Mouse (Mus musculus): ENCODE results near the gene Myo3a. TPM values are rescaled to one million over a fixed set of nuclear protein-coding genes. Genes with fewer than 3 reads are reported as not detected.
"Not testable (repeated sequence)": the region's sequence is repeated elsewhere in the genome, so short reads cannot be mapped to it uniquely, and the experiment has no call there.

The Myo3a gene
- polyA plus RNA-seq, 1 experiment from 2014 or later = not detected

DNA sequence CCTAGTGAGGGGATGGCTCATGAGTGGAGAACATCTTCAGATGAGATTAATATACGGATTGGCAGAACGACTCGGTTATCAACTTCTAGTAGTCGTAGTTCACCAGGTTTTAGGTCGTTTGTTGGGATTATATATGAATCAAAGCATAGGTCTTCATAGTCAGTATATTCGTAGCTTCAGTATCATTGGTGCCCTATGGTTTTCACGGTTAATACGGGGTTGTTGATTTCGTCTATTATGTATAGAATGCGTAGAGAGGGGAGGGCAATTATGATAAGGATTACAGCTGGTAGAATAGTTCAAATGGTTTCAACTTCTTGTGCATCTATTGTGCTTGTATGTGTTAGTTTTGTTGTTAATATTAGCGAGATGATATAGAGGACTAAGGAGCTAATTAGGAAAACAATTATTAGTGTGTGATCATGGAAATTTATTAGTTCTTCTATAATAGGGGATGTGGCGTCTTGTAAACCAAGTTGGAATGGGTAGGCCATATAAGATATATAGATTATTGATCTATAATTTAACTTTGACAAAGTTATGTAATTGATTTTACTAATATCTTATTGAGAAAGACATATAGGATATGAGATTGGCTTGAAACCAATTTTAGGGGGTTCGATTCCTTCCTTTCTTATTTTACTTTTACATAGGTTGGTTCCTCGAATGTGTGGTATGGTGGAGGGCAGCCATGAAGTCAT lies 360.3 kb downstream of the Myo3a start:
- H3K9ac ChIP-seq; H3K36me3 ChIP-seq; H3K9me3 ChIP-seq; H3K27ac ChIP-seq; H3K4me1 ChIP-seq (replicated peaks); H3K4me3 ChIP-seq (replicated peaks); H3K27me3 ChIP-seq (replicated peaks); H3K4me2 ChIP-seq (replicated peaks): not testable (repeated sequence)
- WGBS = 80% methylated on average over 14 of the region's 14 CpGs
- ATAC-seq = peak; percentile 87

GRCm38 (mm10) chr2:22588170-22588541 lies 360.9 kb downstream of the Myo3a start:
- not testable (repeated sequence) for H3K4me3 ChIP-seq (replicated peaks); H3K9ac ChIP-seq; H3K4me1 ChIP-seq (replicated peaks); H3K36me3 ChIP-seq; H3K27ac ChIP-seq; H3K9me3 ChIP-seq; H3K4me2 ChIP-seq (replicated peaks); H3K27me3 ChIP-seq (replicated peaks)
- 81% methylated on average over 5 of the region's 5 CpGs for WGBS
- ATAC-seq = peak; percentile 55

GRCm38 (mm10) chr2:22588673-22589381 lies 361.5 kb downstream of the Myo3a start:
- not testable (repeated sequence) for H3K9ac ChIP-seq; H3K4me1 ChIP-seq (replicated peaks); H3K4me2 ChIP-seq (replicated peaks); H3K36me3 ChIP-seq; H3K9me3 ChIP-seq; H3K27ac ChIP-seq; H3K4me3 ChIP-seq (replicated peaks); H3K27me3 ChIP-seq (replicated peaks)
- 68% methylated on average over 12 of the region's 12 CpGs for WGBS
- ATAC-seq = peak; percentile 94

- H3K9me3 ChIP-seq; H3K27me3 ChIP-seq (replicated peaks); H3K4me1 ChIP-seq (replicated peaks); H3K4me3 ChIP-seq (replicated peaks); H3K9ac ChIP-seq; H3K27ac ChIP-seq; H3K36me3 ChIP-seq; H3K4me2 ChIP-seq (replicated peaks): not testable (repeated sequence)
- peak; percentile 94 for ATAC-seq
- WGBS = 85% methylated on average over 16 of the region's 17 CpGs
Measured at GRCm38 (mm10) chr2:22589382-22590205, 362.3 kb downstream of the Myo3a start.

- Histone ChIP-seq H3K9me3 (no peaks in the 10 kb centered on the region), H3K4me2 (replicated peaks) (no peak overlapping the region), H3K27me3 (replicated peaks) (no peaks in the 10 kb centered on the region), H3K4me1 (replicated peaks) (no peaks in the 10 kb centered on the region), H3K27ac (no peak overlapping the region), H3K36me3 (no peaks in the 10 kb centered on the region), H3K9ac (no peak overlapping the region), H3K4me3 (replicated peaks) (no peak overlapping the region)
- ATAC-seq = no peak
Measured at GRCm38 (mm10) chr2:22590206-22590490, 362.8 kb downstream of the Myo3a start.

DNA sequence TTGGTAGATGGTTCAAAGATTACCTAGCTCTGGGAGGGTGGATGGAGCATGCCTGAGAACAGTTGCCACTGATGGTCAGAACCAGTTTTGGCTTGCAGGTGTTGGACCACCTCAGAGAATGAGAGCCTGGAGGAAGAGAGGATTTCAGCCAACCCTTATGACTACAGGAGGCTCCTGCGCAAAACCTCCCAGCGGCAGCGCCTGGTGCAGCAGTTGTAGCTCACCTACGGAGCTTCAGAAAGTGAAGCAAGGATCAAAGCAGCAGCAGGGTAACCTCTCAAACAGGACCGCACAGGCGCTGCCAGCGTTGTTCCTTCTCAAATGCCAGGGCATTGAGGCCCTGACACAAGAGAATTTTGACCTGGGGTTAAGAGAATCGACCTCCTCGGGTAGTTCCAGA lies 390.6 kb downstream of the Myo3a start:
- Histone ChIP-seq H3K4me2 (replicated peaks) (no peak overlapping the region), H3K9me3 (no peaks in the 10 kb centered on the region), H3K4me1 (replicated peaks) (peaks cover 12% of the 10 kb centered on the region), H3K4me3 (replicated peaks) (no peak overlapping the region), H3K9ac (no peak overlapping the region), H3K36me3 (no peaks in the 10 kb centered on the region), H3K27me3 (replicated peaks) (peaks cover 46% of the 10 kb centered on the region), H3K27ac (no peak overlapping the region)
- WGBS = 4% methylated on average over 9 of the region's 9 CpGs
- no peak for ATAC-seq

GRCm38 (mm10) chr2:22619416-22619815 lies 392.1 kb downstream of the Myo3a start:
- peaks cover 56% of the 10 kb centered on the region for H3K27me3 ChIP-seq (replicated peaks)
- H3K4me3 ChIP-seq (replicated peaks) = no peak overlapping the region
- no peak for ATAC-seq
- H3K4me1 ChIP-seq (replicated peaks) = peaks cover 19% of the 10 kb centered on the region
- no peaks in the 10 kb centered on the region for H3K9me3 ChIP-seq
- H3K4me2 ChIP-seq (replicated peaks) = no peak overlapping the region
- no peak overlapping the region for H3K9ac ChIP-seq
- 3% methylated on average over 12 of the region's 12 CpGs for WGBS
- H3K36me3 ChIP-seq = no peaks in the 10 kb centered on the region
- no peak overlapping the region for H3K27ac ChIP-seq

GRCm38 (mm10) chr2:22620030-22620429 lies 392.7 kb downstream of the Myo3a start:
- no peaks in the 10 kb centered on the region for H3K9me3 ChIP-seq
- H3K27ac ChIP-seq = no peak overlapping the region
- H3K4me3 ChIP-seq (replicated peaks) = no peak overlapping the region
- no peak overlapping the region for H3K9ac ChIP-seq
- no peak overlapping the region for H3K4me2 ChIP-seq (replicated peaks)
- H3K36me3 ChIP-seq = no peaks in the 10 kb centered on the region
- peaks cover 60% of the 10 kb centered on the region for H3K27me3 ChIP-seq (replicated peaks)
- ATAC-seq = no peak
- 2% methylated on average over 6 of the region's 6 CpGs for WGBS
- peaks cover 19% of the 10 kb centered on the region for H3K4me1 ChIP-seq (replicated peaks)

GRCm38 (mm10) chr2:22620534-22620933 lies 393.2 kb downstream of the Myo3a start:
- ATAC-seq = no peak
- no peaks in the 10 kb centered on the region for H3K9me3 ChIP-seq
- WGBS = 6% methylated on average over 7 of the region's 7 CpGs
- no peak overlapping the region for H3K9ac ChIP-seq
- peaks cover 65% of the 10 kb centered on the region for H3K27me3 ChIP-seq (replicated peaks)
- no peak overlapping the region for H3K4me3 ChIP-seq (replicated peaks)
- H3K4me2 ChIP-seq (replicated peaks) = no peak overlapping the region
- H3K36me3 ChIP-seq = no peaks in the 10 kb centered on the region
- peaks cover 19% of the 10 kb centered on the region for H3K4me1 ChIP-seq (replicated peaks)
- no peak overlapping the region for H3K27ac ChIP-seq

GRCm38 (mm10) chr2:22620978-22621827 lies 393.9 kb downstream of the Myo3a start:
- Histone ChIP-seq H3K9me3 (no peaks in the 10 kb centered on the region), H3K36me3 (no peaks in the 10 kb centered on the region), H3K27ac (no peak overlapping the region), H3K4me3 (replicated peaks) (no peak overlapping the region), H3K4me1 (replicated peaks) (peaks cover 19% of the 10 kb centered on the region), H3K4me2 (replicated peaks) (no peak overlapping the region), H3K9ac (no peak overlapping the region), H3K27me3 (replicated peaks) (peaks cover 70% of the 10 kb centered on the region)
- 3% methylated on average over 20 of the region's 20 CpGs for WGBS
- ATAC-seq = no peak

DNA sequence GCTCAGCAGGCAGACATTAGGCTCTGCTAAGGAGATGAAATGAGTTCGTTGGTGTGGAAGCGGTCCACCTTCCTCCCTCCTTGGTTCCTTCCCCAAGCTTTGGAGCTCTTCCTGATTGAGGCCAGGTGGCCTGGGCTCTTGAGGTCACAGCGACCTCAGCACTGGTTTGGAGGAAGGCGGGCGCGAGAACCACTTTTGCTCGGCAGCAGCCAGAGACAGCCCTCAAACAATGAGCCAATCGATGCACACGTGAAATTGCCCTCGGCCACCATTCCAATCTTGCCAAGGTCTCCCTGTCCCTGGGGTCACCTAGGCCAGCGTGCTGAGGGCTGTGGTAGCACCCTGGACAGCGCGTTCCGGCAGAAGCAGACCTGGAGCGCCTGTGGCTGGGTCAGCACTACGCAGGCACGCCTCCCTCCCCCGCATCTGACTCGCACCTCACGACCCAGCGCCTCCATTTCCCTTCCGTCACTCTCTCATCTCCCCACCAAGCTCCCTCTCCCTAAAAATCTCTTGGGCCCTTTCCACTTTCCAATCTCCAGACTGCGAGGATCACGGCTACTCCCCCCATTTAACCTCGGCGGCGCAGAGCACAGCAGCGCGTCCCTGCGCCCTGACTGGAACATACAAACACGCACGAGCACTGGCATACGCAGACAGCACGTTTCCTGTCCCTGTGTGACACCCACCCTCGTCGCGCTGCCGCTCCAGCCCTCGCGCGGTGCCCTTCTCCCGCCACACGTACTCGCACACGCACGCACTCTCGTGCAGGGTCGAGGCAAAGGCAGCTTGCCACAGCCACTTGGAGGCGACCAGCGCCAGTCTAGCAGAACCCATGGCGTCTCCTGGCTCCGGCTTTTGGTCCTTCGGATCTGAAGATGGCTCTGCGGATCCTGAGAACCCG lies 394.8 kb downstream of the Myo3a start, which contains the start of gene Gad2:
Gene Gad2, plus strand, starts transcription at position 378 of the 904 bp plus-strand sequence.
- Histone ChIP-seq H3K27me3 (replicated peaks) (peaks cover 74% of the 10 kb centered on the region), H3K9me3 (no peaks in the 10 kb centered on the region), H3K4me2 (replicated peaks) (peak within 1 kb of the TSS; percentile 61), H3K4me3 (replicated peaks) (peak within 1 kb of the TSS; percentile 28), H3K36me3 (no peaks in the 10 kb centered on the region), H3K4me1 (replicated peaks) (peaks cover 19% of the 10 kb centered on the region), H3K9ac (no peak within 1 kb of the TSS), H3K27ac (no peak within 1 kb of the TSS)
- WGBS = under 1% methylated on average over 55 of the region's 55 CpGs
- ATAC-seq = peak; percentile 75; the same call in 1 of the 2 replicates
